Mouse (Mus musculus) heart, adult 2 months (tissue): ENCODE measurements around the gene Bach2. TPM values are rescaled to one million over a fixed set of nuclear protein-coding genes. Genes with fewer than 3 reads are reported as not detected.

Source experiments
- DNase-seq, 2 experiments: peaks; one replicate each; pipeline ENCODE4 v3.0.0; 2021
- H3K27ac ChIP-seq: fragments of 200-600 bp; 2 replicates; pipeline ENCODE4 v1.8.1; 2022
- H3K27me3 ChIP-seq: fragments of 200-500 bp; 2 replicates; pipeline ENCODE4 v1.6.1; 2012; ENCODE audit warnings: mild to moderate bottlenecking, low read length, inconsistent platforms, mixed read lengths; ENCODE audit not compliant: control insufficient read depth, insufficient read depth
- H3K36me3 ChIP-seq: fragments of 200-500 bp; 2 replicates; pipeline ENCODE4 v1.6.1; 2012; ENCODE audit warnings: low read length, inconsistent platforms; ENCODE audit not compliant: control insufficient read depth, insufficient read depth
- H3K4me1 ChIP-seq: fragments of 200-500 bp; 2 replicates; pipeline ENCODE4 v1.6.1; 2011; ENCODE audit warnings: low read length; ENCODE audit not compliant: control insufficient read depth, insufficient read depth
- H3K4me3 ChIP-seq: fragments of 200-600 bp; 2 replicates; pipeline ENCODE4 v1.8.1; 2022
- H3K79me2 ChIP-seq: fragments of 200-500 bp; replicated peaks from 2 replicates; pipeline ENCODE4 v1.6.1; 2012; ENCODE audit warnings: mild to moderate bottlenecking, inconsistent platforms, low read length, moderate library complexity, mixed read lengths; ENCODE audit not compliant: control insufficient read depth, insufficient read depth
- H3K9ac ChIP-seq: fragments of 200-500 bp; 2 replicates; pipeline ENCODE4 v1.6.1; 2012; ENCODE audit warnings: low read depth, mild to moderate bottlenecking, control low read depth, inconsistent platforms, low read length, mixed read lengths
- CTCF ChIP-seq: fragments of 200-600 bp; IDR thresholded peaks from 2 replicates; pipeline ENCODE4 v1.8.1; 2022; ENCODE audit warnings: antibody characterized with exemption, mild to moderate bottlenecking, moderate library complexity
- EP300 ChIP-seq: fragments of 200-500 bp; IDR thresholded peaks from 2 replicates; pipeline ENCODE4 v1.6.1; 2011; ENCODE audit warnings: low read depth, low read length, control low read depth; ENCODE audit not compliant: insufficient read depth
- POLR2A ChIP-seq: fragments of 200-500 bp; IDR thresholded peaks from 2 replicates; pipeline ENCODE4 v1.6.1; 2011; ENCODE audit warnings: mild to moderate bottlenecking, low read depth, low read length, control low read depth; ENCODE audit not compliant: insufficient read depth
- WGBS: fragments of 180-500 bp; shearing (Covaris S2); methylation state at CpG from one replicate; pipeline ENCODE4 v1.1.7; 2018; 5-methylcytosine and 5-hydroxymethylcytosine counted together
- intact Hi-C: fragments of 180-260 bp; cut with DNase I; formaldehyde crosslinking; loops from one replicate; pipeline ENCODE4 v1.15.1; 2025
- polyA plus RNA-seq: library from polyadenylated mRNA; depleted of rRNA; stranded (reverse); fragments of >200 nt; gene quantifications from 2 replicates; pipeline ENCODE4 v1.2.3, GENCODE M21; 2012
- total RNA-seq, 2 experiments: library from RNA; stranded (reverse); gene quantifications; 2 replicates each; pipeline ENCODE4 v1.2.3; 2021

The Bach2 gene
- total and polyA plus RNA-seq, 3 experiments = 2.4 to 4.2 (median 3.9) TPM

DNA sequence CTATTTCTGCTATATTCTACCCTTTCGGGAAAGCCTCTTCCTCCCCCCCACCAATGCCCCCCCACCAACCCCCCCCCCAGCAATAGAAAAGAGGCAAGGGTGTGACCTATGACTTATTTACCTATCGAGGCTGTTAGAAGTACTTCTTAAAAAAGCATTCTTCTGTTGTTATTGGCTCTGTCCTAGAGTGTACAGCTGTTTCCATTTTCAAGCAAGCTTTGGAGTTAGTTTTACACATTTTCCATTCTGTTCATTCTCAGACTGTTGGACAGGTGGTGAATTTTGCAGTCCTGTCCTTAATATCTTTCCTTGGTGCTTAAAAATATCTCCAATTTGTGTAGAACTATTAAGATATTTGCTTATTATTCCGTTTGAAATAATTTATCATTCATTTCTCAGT is 134.9 kb downstream of the Bach2 start:
- intact Hi-C loops = no loop called here
- Histone ChIP-seq H3K4me1 (peaks cover 10% of the 10 kb centered on the region), H3K9ac (no peak overlapping the region), H3K27me3 (no peaks in the 10 kb centered on the region), H3K27ac (no peak overlapping the region), H3K4me3 (no peak overlapping the region), H3K36me3 (no peaks in the 10 kb centered on the region), H3K79me2 (no peaks in the 10 kb centered on the region)
- no peak for TF ChIP-seq EP300
- no peak for TF ChIP-seq POLR2A
- TF ChIP-seq CTCF = no peak
- no peak for DNase-seq
- 47% methylated on average over 3 of the region's 3 CpGs for WGBS

DNA sequence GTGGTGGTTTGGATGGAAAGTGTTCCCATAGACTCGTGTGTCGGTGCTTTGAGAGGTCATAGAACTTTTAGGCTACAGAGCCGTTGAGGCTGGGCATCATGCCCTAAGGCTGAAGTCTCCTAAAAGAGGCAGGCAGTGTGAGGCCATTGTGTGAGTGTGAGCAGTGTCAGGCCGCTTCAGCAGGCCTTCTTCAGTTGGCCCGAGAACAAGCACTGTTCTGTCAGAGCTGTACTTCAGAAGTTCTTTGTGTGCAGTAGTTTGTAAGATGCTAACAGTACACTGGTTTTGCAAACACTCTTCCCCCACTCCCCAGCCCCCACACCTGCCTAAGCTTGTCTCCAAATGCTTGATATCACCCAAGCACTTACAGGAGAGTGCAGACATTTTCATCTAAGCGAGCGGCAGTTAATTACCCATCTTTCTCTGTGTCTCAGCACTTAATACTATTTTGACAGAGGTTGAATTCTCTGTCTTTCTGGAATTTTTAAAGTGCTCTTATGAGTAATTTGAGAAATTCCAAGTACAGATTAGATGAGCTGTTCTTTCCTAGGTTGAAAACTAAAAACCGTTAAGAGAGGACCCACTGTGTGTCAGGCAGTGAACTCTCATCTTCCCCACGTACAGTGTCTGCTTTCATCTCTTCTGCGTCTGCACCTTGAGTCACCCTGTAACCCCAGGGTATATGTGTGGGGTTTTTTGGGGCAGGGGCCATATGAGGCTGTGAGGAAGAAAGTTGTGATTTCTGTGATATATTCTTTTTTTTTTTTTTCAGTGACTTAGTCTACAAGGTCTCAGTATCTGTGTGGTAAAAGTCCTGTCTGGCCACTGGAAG is 136.4 kb downstream of the Bach2 start:
- WGBS = 93% methylated on average over 10 of the region's 10 CpGs
- intact Hi-C loops = no loop called here
- peaks cover 10% of the 10 kb centered on the region for H3K4me1 ChIP-seq
- no peak overlapping the region for H3K27ac ChIP-seq
- TF ChIP-seq CTCF (no peak), POLR2A (no peak), EP300 (no peak)
- H3K9ac ChIP-seq = no peak overlapping the region
- no peaks in the 10 kb centered on the region for H3K27me3 ChIP-seq
- H3K36me3 ChIP-seq = no peaks in the 10 kb centered on the region
- no peak for DNase-seq
- H3K79me2 ChIP-seq = no peaks in the 10 kb centered on the region
- no peak overlapping the region for H3K4me3 ChIP-seq

DNA sequence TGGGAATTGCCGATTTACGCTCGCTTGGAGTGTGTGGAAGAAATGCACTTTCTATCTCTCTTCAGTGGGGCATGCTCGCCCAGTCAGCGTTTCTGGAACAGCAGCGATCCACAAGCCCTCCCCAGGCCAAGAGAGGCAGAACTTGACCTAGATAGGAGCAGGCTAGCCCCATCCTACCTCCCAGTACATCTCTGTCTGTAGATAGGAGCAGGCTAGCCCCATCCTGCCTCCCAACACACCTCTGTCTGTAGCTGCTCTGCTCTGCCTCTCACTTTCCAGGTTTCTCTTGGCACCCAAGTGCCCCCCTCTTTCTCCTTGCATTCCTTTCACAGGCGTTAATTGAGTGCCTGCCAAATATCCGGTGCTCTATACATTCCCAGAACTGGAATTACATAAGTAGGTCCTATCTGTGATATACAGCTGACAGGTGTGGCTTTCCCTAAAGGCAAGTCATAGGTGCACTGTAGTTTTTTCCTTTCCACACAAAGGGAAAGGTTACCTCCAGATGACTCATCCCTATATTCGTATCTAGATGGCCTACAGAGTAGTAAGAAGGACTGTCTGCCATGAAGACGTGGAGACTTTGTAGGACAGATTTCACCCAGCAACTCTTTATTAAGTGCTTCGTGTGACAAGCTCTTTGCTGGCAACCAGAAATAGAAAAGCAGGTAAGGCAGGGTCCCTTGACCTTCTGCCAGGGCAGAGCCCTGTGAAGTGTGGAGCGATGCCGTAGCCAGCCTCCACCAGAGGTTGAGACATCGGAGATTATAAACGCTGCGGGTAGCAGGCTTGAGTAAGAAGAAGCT is 137.3 kb downstream of the Bach2 start:
- intact Hi-C loops = no loop called here
- 65% methylated on average over 16 of the region's 16 CpGs for WGBS
- H3K4me1 ChIP-seq = peaks cover 10% of the 10 kb centered on the region

DNA sequence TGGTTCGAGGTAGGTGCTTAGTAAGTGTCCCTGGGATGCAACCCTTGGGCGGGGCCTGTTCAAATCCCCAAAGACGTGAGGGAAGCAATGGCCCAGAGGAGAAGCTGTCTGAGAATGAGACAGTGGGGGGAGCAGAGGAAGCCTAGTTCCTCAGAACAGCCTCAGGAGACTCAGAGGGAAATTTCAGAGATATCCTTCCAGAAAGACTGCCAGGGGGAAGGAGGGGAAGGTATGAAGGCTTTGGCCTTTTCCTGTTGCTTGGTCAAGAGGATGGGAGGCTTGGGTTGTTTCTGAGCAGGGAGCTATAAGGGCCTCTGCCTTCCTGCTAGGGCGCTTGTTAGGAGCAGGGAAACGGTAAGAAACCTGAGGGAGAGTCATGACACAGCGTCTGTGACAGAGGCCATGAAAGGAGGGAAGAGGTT is 137.9 kb downstream of the Bach2 start:
- DNase-seq = no peak
- no peak overlapping the region for H3K4me3 ChIP-seq
- 48% methylated on average over 6 of the region's 6 CpGs for WGBS
- H3K79me2 ChIP-seq = no peaks in the 10 kb centered on the region
- TF ChIP-seq EP300 (no peak), CTCF (no peak), POLR2A (no peak)
- intact Hi-C loops = no loop called here
- no peak overlapping the region for H3K9ac ChIP-seq
- H3K36me3 ChIP-seq = no peaks in the 10 kb centered on the region
- no peak overlapping the region; the same call in 1 of the 2 replicates for H3K27ac ChIP-seq
- no peaks in the 10 kb centered on the region for H3K27me3 ChIP-seq
- H3K4me1 ChIP-seq = peaks cover 10% of the 10 kb centered on the region

More for the DNA sequence above, 137.3 kb downstream of the Bach2 start:
- Histone ChIP-seq H3K9ac (no peak overlapping the region), H3K36me3 (no peaks in the 10 kb centered on the region), H3K27ac (peak overlapping the region; percentile 22), H3K79me2 (no peaks in the 10 kb centered on the region), H3K4me3 (no peak overlapping the region), H3K27me3 (no peaks in the 10 kb centered on the region)
- DNase-seq = no peak
- no peak for TF ChIP-seq POLR2A
- TF ChIP-seq CTCF = no peak
- no peak for TF ChIP-seq EP300

DNA sequence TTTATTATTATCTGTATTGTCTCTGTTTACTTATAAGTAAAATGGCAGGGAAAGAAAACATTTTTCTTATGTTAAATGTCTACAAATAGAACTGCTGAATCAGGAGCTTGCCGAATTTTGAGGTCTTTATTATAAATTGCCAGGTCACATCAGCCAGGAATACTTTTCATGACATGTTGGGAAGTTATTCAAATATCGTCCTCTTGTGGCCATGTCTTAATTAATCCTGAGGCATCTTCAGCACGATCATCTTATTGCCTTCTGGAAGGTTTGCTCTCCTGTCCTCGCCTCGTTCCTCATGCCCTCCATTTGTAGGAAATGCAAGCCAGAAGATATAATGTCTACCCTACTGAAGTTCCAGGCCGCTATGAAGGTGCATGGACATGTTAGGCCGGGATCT is 140.5 kb downstream of the Bach2 start:
- peaks cover 8% of the 10 kb centered on the region for H3K4me1 ChIP-seq
- H3K9ac ChIP-seq = no peak overlapping the region
- intact Hi-C loops = no loop called here
- 82% methylated on average over 7 of the region's 7 CpGs for WGBS
- no peak for DNase-seq
- H3K79me2 ChIP-seq = no peaks in the 10 kb centered on the region
- H3K4me3 ChIP-seq = no peak overlapping the region
- H3K36me3 ChIP-seq = no peaks in the 10 kb centered on the region
- TF ChIP-seq CTCF (peak; percentile 39), EP300 (no peak), POLR2A (no peak)
- no peaks in the 10 kb centered on the region for H3K27me3 ChIP-seq
- H3K27ac ChIP-seq = no peak overlapping the region
